Mouse (Mus musculus) cerebellum, adult 2 months (tissue): ENCODE measurements at regions not wholly inside any gene's neighbourhood (a gene's known extent, or its start where the extent isn't known, plus 50 kb on each side); places are given as distances from the start of the nearest gene placed in this dataset.

Source experiments
- CTCF ChIP-seq: fragments of 200-500 bp; IDR thresholded peaks from 2 replicates; pipeline ENCODE4 v1.5.1; 2011; ENCODE audit warnings: low read depth, mild to moderate bottlenecking, control low read depth, low read length, moderate library complexity, borderline replicate concordance; ENCODE audit not compliant: insufficient read depth
- POLR2A ChIP-seq: fragments of 200-500 bp; IDR thresholded peaks from 2 replicates; pipeline ENCODE4 v1.6.1; 2011; ENCODE audit warnings: low read length, control low read depth, borderline replicate concordance; ENCODE audit not compliant: insufficient read depth

DNA sequence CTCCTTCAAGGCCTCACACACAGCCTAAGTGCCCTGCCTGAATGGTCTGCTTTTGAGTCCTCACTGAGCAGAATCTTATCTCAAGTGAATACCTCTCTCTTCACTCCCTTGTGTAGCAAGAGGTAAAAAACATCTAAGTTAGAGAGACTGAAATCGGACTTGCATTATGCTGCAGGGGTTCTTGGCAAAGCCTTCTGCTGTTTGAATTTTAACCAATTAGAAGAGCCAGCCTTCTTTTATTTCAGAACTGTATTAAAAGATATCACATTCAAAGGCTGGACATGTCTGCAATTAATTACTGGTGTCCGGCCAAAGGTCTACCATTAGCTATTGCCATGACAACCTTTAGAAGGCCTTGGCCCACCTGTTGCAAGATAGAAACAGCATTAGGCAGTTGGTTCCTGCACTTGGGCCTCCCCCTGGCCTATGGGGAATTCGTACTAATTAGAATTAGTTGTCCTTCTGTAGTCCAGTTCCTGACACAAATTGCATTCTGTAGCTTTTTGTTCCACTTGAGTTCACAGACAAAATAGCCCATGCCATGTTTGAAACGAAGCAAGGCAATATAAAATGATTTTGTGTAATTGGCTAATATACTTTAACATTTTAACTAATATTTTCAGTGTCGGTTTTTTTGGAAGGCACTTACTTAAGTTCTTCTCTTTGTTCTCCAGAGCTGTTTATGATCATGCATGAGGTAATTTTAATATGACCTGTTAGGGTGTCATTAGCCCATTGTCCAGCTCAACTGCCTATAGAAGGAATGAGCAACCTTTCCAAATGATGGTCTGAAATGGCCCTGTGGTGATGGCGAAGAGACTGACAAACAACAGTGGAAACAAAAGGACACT is 219.4 kb downstream of the Lmo4 start:
- no peak for TF ChIP-seq CTCF
- TF ChIP-seq POLR2A = no peak
